Mouse (Mus musculus): ENCODE measurements around the gene Fos. TPM values are rescaled to one million over a fixed set of nuclear protein-coding genes. Genes with fewer than 3 reads are reported as not detected.

Fos gene
- total and polyA plus RNA-seq, 3 experiments, result 4.0 to 18.3 (median 10.2) TPM

DNA sequence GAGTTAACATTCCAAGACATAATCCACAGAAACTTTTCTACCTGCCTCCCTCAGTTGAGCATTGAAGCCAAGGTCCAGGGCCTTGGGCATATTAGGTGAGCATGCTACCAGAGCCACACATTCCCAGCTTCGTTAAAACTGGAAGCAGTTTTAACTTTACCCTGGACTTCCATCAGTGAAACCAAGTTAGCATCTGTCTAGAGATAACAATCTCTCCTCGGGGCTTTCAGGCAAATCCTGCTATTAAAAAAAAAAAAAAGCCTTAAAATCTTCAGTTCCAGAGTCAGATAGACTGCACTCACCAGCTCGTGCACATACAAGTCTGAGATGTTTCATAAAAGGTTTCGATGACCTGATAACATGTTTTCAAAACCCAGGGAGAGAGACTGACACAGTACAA is 17.4 kb upstream of the Fos start:
- peaks cover 55% of the 10 kb centered on the region for H3K27me3 ChIP-seq (ENCODE audit: insufficient read depth, low read length)
- no peak for DNase-seq (ENCODE audit: low spot score)
- H3K9me3 ChIP-seq (replicated peaks), result no peaks in the 10 kb centered on the region
- no peak overlapping the region for H3K4me3 ChIP-seq (ENCODE audit: low read depth, low read length)
- TF ChIP-seq GATA1 (IDR thresholded peaks at IDR 0.05; ENCODE audit: borderline replicate concordance, low read length), result no peak
- no peak for ATAC-seq (ENCODE audit: extremely low read depth, insufficient number of reproducible peaks, low FRiP score, poor library complexity, severe bottlenecking)
- no peaks in the 10 kb centered on the region for H3K36me3 ChIP-seq (replicated peaks)
- H3K4me1 ChIP-seq (ENCODE audit: insufficient read depth, low read depth, low read length), result peaks cover 43% of the 10 kb centered on the region

DNA sequence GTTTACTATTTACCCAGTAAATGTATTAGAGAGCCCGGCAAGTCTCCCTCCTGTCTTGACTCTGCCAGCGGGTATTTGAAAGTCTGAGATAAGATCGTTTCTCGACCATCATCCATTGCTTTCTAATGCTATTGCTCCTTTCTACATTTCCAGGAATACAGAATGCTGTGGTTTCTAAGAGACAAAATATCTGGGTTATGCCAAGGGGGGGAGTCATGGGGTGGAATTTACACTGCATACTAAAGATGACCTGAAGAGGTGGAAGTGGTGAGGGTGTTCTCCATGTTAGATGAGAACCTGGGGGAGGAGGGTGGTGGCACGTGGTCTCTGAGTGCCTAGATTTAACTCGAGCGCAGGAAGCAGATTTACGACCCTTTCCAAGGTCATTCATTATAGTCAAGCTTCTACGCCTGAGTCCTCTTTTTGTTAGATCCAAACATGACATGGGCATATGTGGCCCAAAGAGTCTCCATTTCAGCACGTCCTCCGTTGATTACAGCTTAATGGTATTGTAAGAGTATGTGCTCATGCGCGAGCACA is 16.7 kb upstream of the Fos start:
- Histone ChIP-seq H3K4me1 (ENCODE audit: insufficient read depth, low read depth, low read length) (peaks cover 40% of the 10 kb centered on the region), H3K9me3 (replicated peaks) (no peaks in the 10 kb centered on the region), H3K4me3 (ENCODE audit: low read depth, low read length) (no peak overlapping the region), H3K36me3 (replicated peaks) (no peaks in the 10 kb centered on the region), H3K27me3 (ENCODE audit: insufficient read depth, low read length) (peaks cover 57% of the 10 kb centered on the region)
- TF ChIP-seq GATA2 (IDR thresholded peaks at IDR 0.05; ENCODE audit: borderline replicate concordance, low read depth, low read length) (no peak), GATA1 (IDR thresholded peaks at IDR 0.05; ENCODE audit: borderline replicate concordance, low read length) (no peak), POLR2AphosphoS5 (IDR thresholded peaks at IDR 0.05; ENCODE audit: insufficient replicate concordance, low read depth, low read length) (no peak), CTCF (IDR thresholded peaks at IDR 0.05; ENCODE audit: low read depth, low read length) (no peak), TAL1 (conservative IDR thresholded peaks at IDR 0.05; ENCODE audit: low read depth, low read length) (no peak)
- DNase-seq (ENCODE audit: low spot score), result no peak
- no peak for ATAC-seq (ENCODE audit: extremely low read depth, insufficient number of reproducible peaks, low FRiP score, poor library complexity, severe bottlenecking)

DNA sequence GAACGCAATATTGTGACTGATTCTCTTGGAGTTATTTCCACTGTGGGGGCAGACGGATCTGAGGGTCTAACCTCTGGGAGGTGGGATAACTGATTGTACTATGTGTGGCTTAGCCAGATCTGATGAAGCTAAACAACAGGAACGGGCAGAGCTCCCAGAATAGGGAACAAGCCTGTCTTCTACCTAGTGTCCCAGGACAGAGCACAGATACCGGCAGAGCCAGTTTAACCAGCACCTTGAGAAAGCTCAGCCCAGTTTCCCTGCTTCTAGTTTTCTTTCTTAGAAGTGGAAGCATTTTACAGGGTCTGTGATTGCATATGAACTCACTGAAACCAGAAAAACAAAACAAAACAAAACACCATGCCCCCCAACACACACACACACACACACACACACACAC is 13.9 kb upstream of the Fos start:
- ATAC-seq (ENCODE audit: extremely low read depth, insufficient number of reproducible peaks, low FRiP score, poor library complexity, severe bottlenecking) (no peak), DNase-seq (ENCODE audit: low spot score) (no peak)
- peaks cover 66% of the 10 kb centered on the region for H3K27me3 ChIP-seq (ENCODE audit: insufficient read depth, low read length)
- no peak for TF ChIP-seq GATA1 (IDR thresholded peaks at IDR 0.05; ENCODE audit: borderline replicate concordance, low read length)
- H3K36me3 ChIP-seq (replicated peaks), result no peaks in the 10 kb centered on the region
- no peak overlapping the region for H3K4me3 ChIP-seq (ENCODE audit: low read depth, low read length)
- H3K9me3 ChIP-seq (replicated peaks), result no peaks in the 10 kb centered on the region
- peaks cover 33% of the 10 kb centered on the region for H3K4me1 ChIP-seq (ENCODE audit: insufficient read depth, low read depth, low read length)

DNA sequence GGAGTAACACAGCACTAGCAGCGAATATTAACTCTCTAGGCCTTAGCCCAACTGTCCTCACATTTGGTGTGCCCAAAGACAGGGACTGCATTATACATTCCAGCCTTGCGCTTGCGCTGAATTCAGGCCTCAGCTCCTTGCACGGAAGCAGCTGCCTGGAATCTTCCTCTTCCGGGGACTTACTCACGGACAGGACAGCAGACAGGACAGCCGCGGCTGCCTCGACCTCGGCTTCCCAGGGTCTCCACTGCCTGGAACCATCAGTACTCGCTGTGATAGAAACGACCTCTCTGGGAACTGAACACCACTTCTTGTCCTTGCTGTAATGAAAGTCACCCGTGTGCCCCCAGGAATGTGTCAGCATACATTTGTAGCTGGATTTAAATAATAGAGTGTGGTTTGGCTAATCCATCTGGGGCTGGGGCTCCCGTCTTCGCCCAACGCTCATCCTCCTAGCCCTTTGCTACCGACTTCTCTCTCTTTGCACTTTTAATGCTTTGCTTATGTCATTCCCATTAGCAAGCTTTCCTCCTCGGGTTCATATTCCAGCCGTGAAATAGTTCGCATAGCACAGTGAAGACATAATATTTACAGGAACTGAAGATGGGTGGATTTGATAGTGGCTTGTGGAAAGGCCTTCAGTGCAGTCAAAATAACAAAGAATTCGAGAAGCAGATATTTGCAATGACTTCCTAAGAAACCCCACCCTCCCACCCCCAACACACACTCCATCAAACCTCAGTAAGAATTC is 11.6 kb upstream of the Fos start:
- H3K4me1 ChIP-seq (ENCODE audit: insufficient read depth, low read depth, low read length), result peaks cover 12% of the 10 kb centered on the region
- DNase-seq (ENCODE audit: low spot score) (no peak), ATAC-seq (ENCODE audit: extremely low read depth, insufficient number of reproducible peaks, low FRiP score, poor library complexity, severe bottlenecking) (no peak)
- H3K9me3 ChIP-seq (replicated peaks), result no peaks in the 10 kb centered on the region
- TF ChIP-seq GATA2 (IDR thresholded peaks at IDR 0.05; ENCODE audit: borderline replicate concordance, low read depth, low read length) (no peak), CTCF (IDR thresholded peaks at IDR 0.05; ENCODE audit: low read depth, low read length) (no peak), TAL1 (conservative IDR thresholded peaks at IDR 0.05; ENCODE audit: low read depth, low read length) (no peak), GATA1 (IDR thresholded peaks at IDR 0.05; ENCODE audit: borderline replicate concordance, low read length) (no peak), POLR2AphosphoS5 (IDR thresholded peaks at IDR 0.05; ENCODE audit: insufficient replicate concordance, low read depth, low read length) (no peak)
- no peak overlapping the region for H3K4me3 ChIP-seq (ENCODE audit: low read depth, low read length)
- H3K27me3 ChIP-seq (ENCODE audit: insufficient read depth, low read length), result peaks cover 83% of the 10 kb centered on the region
- H3K36me3 ChIP-seq (replicated peaks), result no peaks in the 10 kb centered on the region

DNA sequence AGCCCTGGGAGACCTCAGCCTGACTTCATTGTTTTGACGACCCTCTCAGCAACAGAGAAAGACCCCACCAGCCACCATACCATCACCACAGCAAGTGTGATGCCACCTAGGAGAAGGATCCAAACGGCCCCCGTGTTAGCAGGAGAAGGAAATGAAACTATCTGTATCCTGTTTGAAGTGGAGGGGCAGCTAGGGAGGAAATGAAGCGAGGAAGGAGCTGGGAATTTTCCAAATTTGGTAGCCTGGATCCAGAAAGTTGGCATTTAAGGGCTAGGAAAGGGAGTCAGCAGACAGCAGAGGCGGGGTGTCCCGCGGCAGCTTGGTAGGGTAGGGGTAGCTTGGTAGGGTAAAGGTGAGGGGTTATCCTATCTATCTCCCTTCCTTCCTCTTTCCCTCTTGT is 10.9 kb upstream of the Fos start:
- H3K36me3 ChIP-seq (replicated peaks), result no peaks in the 10 kb centered on the region
- H3K4me1 ChIP-seq (ENCODE audit: insufficient read depth, low read depth, low read length), result peaks cover 10% of the 10 kb centered on the region
- no peak for DNase-seq (ENCODE audit: low spot score)
- H3K9me3 ChIP-seq (replicated peaks), result no peaks in the 10 kb centered on the region
- no peak overlapping the region for H3K4me3 ChIP-seq (ENCODE audit: low read depth, low read length)
- peaks cover 83% of the 10 kb centered on the region for H3K27me3 ChIP-seq (ENCODE audit: insufficient read depth, low read length)
- no peak for ATAC-seq (ENCODE audit: extremely low read depth, insufficient number of reproducible peaks, low FRiP score, poor library complexity, severe bottlenecking)
- no peak for TF ChIP-seq CTCF (IDR thresholded peaks at IDR 0.05; ENCODE audit: low read depth, low read length)
- TF ChIP-seq GATA2 (IDR thresholded peaks at IDR 0.05; ENCODE audit: borderline replicate concordance, low read depth, low read length), result no peak
- no peak for TF ChIP-seq POLR2AphosphoS5 (IDR thresholded peaks at IDR 0.05; ENCODE audit: insufficient replicate concordance, low read depth, low read length)
- no peak for TF ChIP-seq TAL1 (conservative IDR thresholded peaks at IDR 0.05; ENCODE audit: low read depth, low read length)
- no peak for TF ChIP-seq GATA1 (IDR thresholded peaks at IDR 0.05; ENCODE audit: borderline replicate concordance, low read length)

DNA sequence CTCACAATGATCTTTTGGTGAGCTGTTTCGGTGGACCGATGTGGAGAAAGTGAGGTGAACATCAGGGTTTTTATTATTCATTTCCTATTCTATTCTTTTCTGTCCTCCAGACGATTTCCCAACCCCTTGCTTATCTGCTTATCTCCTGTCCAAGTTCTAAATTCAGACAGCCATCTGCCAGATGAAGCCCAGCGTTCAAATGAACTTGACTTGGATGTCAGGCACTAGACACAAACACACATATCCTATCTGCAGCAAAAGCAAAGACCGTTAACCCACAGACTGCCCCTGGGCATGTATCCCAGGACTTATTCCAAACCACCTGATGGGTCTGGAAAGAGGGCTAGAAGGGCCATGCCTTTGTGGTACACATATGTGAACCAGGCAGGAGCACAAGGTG is 9.3 kb upstream of the Fos start:
- no peaks in the 10 kb centered on the region for H3K9me3 ChIP-seq (replicated peaks)
- H3K4me1 ChIP-seq (ENCODE audit: insufficient read depth, low read depth, low read length), result peaks cover 22% of the 10 kb centered on the region
- H3K27me3 ChIP-seq (ENCODE audit: insufficient read depth, low read length), result peaks cover 83% of the 10 kb centered on the region
- no peak overlapping the region for H3K4me3 ChIP-seq (ENCODE audit: low read depth, low read length)
- TF ChIP-seq GATA1 (IDR thresholded peaks at IDR 0.05; ENCODE audit: borderline replicate concordance, low read length), result no peak
- TF ChIP-seq TAL1 (conservative IDR thresholded peaks at IDR 0.05; ENCODE audit: low read depth, low read length), result no peak
- no peak for TF ChIP-seq CTCF (IDR thresholded peaks at IDR 0.05; ENCODE audit: low read depth, low read length)
- TF ChIP-seq POLR2AphosphoS5 (IDR thresholded peaks at IDR 0.05; ENCODE audit: insufficient replicate concordance, low read depth, low read length), result no peak
- TF ChIP-seq GATA2 (IDR thresholded peaks at IDR 0.05; ENCODE audit: borderline replicate concordance, low read depth, low read length), result no peak
- DNase-seq (ENCODE audit: low spot score) (no peak), ATAC-seq (ENCODE audit: extremely low read depth, insufficient number of reproducible peaks, low FRiP score, poor library complexity, severe bottlenecking) (no peak)
- H3K36me3 ChIP-seq (replicated peaks), result no peaks in the 10 kb centered on the region
